Mouse (Mus musculus): ENCODE measurements around the gene Tinagl1.

DNA sequence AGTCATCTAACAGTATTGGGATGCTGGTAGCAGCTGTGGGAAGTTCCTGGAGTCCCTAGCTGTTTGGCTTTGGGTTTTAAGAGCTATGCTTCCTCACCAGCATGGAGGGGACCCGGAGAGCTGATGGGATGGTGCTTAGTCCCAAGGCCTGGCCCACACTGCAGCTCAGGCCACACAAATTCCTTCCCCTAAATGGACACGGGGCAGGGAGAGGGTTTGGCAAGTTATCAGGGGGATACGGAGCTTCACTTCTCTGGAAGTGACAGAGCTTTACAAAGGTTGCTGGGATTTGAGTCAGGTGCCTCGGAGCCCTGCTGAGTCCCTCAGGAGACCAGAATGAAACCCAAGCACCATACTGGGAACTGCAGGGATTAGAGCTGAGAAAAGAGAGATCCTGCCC, 13.6 kb downstream of the Tinagl1 start:
- TF ChIP-seq FLI1 (IDR thresholded peaks at IDR 0.05; ENCODE audit: low read length) (no peak), GATA1 (IDR thresholded peaks at IDR 0.05; ENCODE audit: borderline replicate concordance, low read length) (no peak)

Data from megakaryocyte, embryonic 14.5 days (primary cell).